Mouse (Mus musculus) liver, embryonic 14.5 days (tissue): Measurements from ENCODE around the gene Ifna2.

Experiments used
- CTCF ChIP-seq: IDR thresholded peaks from 2 replicates; pipeline ENCODE4 v1.5.1; 2016; ENCODE audit warnings: antibody characterized with exemption, low read depth, control low read depth
- EP300 ChIP-seq: IDR thresholded peaks from 2 replicates; pipeline ENCODE4 v1.6.1; 2016; ENCODE audit warnings: antibody characterized with exemption, low read depth

DNA sequence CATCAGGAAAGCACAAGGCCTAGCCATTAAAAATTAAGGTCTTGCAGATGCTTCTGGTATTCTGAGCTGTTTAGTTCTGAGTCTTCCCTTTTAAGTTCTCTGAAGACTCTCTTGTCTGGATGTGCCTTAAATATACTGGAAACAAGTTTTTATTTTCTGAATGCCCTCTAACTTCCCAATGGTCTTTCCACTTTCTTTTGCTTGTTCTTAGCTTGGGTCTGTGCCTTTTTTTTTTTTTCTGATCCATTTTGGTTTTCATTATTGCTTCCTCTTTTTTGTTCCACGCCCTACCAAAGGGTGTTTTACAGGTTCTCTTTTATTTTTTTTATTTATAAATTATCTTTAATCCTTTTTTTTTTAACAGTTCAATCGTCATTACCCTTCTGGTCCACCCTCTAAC is 39.4 kb downstream of the Ifna2 start, which contains the start of gene Ifna13:
- TF ChIP-seq EP300 (no peak), CTCF (no peak)
